Mouse (Mus musculus) frontal cortex, adult 2 months (tissue): ENCODE measurements around the gene Oaz2. TPM values are rescaled to one million over a fixed set of nuclear protein-coding genes. Genes with fewer than 3 reads are reported as not detected.
"Not testable (repeated sequence)": the region's sequence is repeated elsewhere in the genome, so short reads cannot be mapped to it uniquely, and the experiment has no call there.

ENCODE experiments used
- DNase-seq, 2 experiments: peaks; one replicate each; pipeline ENCODE4 v3.0.0; 2022; ENCODE audit warnings: low spot score in 1 of 2; ENCODE audit errors: extremely low spot score in 1 of 2
- polyA plus RNA-seq: library from polyadenylated mRNA; depleted of rRNA; stranded (reverse); fragments of >200 nt; gene quantifications from 2 replicates; pipeline ENCODE4 v1.2.3, GENCODE M21; 2012

Oaz2 gene
- polyA plus RNA-seq, 1 experiment, result 229 TPM

DNA sequence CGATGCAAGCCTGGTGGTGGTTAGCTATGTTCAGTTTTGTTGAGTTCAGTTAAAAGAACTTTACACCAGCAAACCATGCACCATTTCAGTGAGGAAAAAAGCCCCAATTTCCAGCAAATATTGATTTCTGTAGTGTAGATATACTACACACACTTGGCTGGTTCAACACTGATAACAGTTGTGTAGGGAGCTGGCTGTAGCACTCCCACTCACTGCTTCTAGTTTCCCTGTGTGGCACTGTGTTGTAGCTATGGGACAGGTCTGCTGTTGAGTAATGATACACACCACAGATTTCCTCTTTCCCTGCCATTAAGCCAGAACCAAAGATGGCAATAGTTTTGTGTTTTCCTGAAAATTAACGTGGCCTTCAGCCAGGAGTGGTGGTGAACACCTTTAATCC, 16.9 kb downstream of the Oaz2 start:
- no peak for DNase-seq

DNA sequence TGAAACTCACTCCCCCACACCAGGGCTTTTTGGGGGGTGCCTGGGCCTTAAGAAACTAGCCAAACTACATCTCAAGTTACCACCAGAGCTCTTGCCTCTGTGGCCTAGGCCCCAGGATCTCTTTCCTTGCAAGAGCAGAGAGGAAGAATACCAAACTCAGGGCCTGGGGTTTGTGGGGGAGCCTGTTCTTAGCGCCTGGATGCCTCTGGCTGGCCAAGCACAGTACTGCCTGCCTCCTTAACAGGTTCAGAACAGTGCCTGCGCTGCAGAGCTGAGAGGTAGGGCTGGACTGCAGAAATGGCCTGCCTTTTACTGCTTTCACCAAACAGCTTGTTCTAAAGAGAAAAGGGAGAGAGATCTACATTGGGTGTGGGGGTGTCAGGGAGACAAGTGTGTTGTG, 22.1 kb downstream of the Oaz2 start:
- DNase-seq, result not testable (repeated sequence)

DNA sequence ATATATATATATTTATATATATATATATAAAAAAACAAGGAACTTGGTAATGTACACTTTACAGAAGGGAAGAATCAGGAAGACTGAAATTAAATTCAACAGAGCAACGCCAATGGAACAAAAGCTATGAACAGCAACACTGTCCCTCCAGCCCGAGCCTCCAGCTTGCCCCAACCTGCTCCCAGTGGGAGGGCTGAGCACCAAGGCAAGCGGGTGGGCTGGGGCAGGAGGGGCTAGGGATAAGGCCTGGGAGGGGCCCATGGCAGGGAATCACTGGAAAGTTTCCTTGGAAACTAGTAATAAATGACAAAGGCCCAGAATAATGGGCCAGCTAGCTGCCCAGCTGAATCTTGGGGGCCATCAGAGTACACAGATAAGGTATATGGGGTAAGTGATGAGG, 24.7 kb downstream of the Oaz2 start:
- DNase-seq, result no peak

DNA sequence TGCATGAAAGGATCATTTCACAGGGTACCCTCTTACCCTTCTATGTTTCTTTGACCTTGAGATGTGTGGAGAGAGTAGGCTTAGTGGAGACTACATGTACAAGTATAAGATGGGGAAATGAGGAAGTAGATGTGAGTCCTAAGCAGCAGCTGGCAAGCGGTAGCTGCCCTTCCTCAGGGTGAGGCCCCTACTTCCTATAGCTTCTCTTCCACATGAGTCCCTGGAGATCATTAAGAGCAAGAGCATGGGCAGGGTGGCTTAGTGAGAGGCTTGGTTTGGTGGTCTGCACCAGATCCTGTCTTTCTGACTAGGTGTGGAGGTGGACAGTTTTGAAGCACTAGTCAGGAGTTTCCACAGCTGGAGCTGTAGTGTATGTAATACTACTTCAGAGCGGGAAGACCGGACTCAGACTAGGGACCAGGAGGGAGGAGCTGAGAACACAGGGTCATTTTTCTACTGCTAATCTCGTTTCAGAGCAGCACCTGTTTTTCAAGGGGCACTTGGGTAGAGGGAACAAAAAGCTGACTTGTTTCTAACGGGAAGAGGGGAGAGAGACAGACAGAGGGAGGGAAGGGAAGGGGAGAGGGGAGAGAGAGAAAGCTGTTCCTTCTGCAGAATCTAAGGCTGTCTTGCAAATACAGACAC, 25.3 kb downstream of the Oaz2 start:
- DNase-seq, result no peak

DNA sequence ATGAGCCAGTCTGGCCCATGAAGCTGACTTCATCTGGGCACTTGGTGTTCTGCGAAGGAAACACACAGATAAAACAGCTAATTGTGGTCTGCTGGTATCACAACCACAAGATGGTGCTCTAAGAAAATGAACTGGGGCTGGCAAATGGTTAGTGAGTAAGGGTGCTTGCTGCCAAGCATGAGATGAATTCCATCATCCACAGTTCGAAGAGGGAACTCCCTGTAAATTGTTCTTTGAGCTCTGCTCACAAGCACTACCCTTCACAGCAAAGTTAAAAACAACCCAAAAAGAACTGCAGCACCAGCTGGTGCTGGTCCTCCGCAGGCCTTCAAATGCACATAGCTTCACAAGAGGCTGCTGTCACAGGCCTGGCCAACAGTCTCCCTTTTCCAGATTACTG, 27.8 kb downstream of the Oaz2 start:
- peak; percentile 65 to 83 for DNase-seq

DNA sequence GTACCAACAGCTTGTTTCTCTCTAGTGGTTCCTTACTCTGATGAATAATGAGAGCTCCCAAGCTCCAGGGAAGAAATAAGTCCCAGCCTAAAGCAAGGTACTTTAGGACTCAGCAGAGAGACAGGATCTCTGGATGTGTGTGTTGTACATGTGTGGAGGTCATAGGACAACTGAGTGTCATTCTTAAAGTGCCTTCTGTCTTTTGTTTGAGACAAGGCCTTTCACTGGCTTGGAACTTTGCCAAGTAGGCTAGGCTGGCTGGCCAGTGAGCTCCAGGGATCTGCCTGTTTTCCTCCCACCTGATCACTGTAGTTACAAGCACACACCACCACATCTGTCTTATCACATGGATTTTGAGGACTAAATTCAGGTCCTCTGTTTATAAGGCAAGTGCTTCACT, 28.5 kb downstream of the Oaz2 start:
- no peak for DNase-seq

DNA sequence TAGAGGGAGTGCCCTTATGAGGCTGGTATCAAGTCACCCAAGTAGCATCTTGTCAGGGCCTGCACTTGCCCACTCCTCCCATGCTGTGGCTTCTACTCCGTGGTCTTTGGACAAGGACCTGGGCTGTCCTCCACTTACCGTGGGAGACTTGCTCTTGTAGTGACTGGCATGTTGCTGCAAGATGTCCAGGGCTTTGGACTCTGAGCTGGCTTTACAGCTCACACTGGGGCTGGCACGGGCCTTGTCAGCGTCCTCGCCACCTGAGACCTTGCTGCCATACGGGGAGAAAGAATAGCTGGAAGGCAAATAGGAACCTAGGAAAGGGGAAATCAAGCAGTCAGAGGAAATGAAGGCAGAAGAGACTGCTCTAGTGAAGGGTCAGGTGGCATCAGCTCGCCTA, 29.6 kb downstream of the Oaz2 start:
- no peak for DNase-seq

DNA sequence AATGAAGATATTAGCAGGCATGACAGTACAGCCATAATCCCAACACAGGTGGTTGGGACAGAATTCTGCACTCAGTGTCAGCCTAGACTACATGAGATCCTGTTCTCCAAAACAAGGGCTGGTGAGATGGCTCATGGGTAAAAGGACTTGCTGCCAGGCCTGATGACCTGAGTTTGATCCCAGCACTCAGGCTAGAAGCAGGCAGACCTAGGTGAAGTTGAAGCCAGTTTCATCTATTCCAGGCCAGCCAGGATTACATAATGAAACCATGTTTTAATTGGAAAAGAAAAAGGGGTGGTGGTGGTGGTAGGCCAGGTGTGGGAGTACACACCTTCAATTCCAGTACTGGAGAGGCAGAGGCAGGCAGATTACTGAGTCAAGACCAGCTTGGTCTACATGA, 30.2 kb downstream of the Oaz2 start:
- no peak for DNase-seq

DNA sequence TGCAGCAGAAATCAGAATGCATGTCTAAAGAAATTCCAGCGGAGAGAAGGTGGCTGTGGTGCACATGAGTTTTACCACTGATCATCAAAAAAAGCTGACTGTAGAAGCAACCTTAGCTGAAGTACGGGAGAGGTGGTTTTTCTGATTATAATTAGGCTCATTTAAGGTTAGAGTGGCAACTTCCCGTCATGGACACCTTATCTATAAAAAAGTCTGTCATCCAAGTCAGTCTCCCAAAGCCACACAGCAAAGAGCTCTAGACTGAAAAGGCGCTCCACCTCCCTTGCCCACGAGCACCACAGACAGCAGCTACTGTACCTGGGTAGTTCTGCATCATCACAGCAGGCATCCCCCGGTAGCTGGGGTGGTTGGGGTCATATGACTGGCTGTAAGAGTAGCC, 32.7 kb downstream of the Oaz2 start:
- no peak for DNase-seq

DNA sequence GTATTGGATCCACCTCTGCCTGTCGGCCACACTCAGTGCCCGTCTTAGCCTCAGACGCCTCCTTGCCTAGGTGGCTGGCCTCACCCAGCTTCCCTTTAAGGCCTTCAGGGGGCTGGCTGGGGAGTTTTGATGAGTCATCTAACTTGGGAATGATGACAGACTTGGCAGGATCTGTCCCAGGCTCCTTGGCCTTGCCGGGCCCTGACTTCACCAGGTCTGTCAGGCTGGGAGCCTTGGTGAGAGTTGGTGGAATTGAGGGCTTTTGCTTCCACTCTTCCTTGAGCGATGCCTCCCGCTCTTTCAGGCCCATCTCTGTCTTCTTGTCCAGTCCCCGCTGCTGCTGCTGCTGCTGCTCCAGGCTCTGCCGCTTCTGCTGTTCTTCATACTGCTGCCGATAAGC, 34.5 kb downstream of the Oaz2 start:
- DNase-seq, result no peak

DNA sequence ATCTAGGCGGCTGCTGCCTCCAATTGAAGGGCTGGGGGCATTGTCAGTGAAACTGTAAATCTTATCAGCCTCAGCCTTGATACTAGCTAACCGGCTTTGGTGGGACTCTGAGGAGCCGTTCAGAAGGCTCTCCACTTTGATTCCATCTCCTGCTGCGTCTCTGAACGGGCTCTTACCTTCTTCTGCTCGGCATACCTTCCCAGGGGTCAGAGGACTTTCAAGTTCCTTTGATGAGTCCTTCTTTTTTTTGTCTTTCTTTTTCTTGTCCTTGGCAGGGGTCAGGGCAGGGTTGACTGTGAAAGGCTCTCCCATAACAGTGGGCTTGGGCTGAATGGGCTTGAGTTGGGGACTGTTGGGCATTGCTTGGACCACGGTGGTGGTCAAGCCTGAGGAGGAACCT, 35.4 kb downstream of the Oaz2 start:
- DNase-seq, result no peak

DNA sequence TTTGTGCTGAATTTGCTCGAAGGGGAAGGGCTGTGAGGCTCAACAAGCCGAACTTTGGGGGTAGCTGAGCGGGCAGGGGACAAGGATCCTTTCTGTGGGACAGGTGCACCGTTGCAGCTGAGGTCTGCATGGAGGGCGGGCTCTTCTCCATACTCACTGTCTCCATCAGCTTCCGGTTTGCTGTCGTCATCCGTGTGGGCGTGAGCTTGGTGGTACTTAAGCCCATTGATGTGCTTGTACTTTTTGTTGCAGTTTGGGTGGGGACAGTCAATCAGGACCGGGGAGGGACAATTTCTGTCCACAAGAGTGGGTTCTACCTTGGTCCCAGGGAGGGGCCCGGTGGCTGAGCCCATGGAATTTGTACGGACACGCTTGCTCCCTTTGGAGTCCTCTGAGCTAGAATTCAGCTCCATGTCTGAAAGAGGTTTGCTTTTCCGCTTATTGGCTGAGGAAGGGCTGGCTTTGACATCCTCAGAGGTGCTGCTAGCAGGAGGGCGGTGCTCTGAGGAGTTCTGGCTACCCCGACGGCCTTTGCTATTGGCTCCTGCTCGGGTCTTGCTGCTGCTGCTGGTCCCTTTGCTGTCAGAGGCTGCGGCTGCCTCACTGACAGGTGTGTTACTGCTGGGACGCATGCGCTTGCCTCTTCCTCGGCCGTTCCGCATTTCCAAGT, 36.3 kb downstream of the Oaz2 start:
- DNase-seq, result no peak

DNA sequence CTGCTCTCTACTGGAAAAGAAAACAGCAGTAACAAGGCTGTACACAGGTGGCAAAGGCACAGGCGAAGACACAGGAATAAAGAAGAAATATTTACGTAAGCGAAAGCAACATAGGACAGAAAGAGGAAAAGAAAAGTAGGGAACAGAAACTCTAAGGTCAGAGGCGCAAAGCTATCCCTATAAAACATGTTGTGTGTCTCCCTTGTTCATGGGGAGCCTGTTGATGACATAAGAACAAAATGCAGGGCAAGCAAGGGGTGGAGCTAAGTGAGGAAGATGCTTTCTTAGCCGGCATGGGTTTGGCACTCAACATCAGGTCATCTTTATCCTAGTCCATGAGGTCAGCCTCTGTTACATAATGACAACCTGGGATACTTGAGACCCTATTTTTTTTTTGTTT, 50.4 kb downstream of the Oaz2 start:
- no peak for DNase-seq

DNA sequence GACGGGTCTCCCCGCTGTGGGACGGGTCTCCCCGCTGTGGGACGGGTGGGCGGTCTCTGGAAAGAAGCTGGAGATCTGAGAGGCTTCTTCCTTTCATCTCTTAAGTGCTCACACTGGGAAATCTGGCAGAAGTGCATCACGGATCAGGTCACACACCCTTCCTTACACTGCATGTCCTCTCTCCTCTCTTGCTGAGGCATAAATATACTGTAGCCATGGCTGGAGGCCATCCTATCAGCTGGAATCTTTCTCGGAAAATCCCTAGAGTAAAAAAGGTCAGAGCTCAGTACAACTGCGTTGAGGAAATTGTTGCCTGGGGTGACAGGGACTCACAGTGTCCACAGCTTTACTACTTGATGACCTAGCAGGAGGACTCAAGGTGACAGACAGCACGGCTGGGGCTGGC, 53.4 kb downstream of the Oaz2 start:
- DNase-seq, result no peak

DNA sequence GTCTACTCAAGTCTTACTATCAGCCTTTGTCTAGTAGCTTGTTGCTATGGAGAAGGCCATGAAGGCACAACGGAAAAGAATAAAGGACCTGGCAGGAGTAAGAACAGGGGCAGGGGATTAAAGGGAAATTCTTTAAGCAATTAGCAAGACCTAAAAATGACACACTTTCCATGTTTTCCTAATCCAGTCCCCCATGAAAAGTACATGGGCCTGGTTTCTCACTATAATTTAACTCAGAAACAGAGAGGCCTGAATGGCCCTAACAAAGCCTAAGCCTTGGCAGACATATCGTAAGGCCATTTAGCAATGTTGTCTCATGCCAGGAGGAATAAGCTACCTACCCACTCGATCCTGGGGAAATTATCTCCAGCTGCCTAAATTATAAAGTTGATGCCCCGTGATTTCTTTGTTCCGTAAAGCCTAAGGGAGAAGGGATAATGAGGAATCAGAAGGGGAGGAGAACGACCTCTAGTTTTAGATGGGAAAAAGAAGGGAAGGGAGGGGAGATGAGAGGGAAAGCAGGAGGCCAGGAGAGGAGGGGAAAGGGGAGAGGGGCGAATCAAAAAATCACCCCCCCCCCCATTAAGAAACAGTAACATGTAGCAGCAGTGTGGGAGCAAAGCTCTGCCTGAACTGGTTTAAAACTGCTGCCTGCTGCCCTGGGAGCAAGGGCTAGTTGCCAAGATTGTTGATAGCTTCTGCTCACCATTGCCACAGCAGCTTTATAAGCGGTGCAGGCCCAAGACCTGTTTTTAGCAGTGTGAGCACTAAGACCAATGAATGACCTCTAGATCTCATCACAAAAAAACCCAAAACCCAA, 56.9 kb downstream of the Oaz2 start:
- peak in 1 of 2 experiments; percentile 39 for DNase-seq

DNA sequence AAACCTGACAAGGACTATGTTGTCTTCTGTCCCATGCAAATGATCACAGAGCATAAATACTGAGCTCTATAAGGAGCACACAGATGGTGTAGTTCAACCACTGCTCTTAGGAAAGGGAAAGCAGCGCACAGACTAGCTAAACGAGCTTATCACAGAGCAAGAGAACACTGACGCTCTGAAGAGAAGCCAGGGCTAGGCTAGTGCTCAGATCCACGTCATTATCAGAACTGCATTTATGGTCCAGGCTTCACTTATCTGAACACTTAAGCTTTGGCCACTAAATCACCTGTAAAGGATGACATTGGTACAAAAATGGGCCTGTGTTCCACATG, 57.5 kb downstream of the Oaz2 start:
- DNase-seq, result peak in 1 of 2 experiments; percentile 15

DNA sequence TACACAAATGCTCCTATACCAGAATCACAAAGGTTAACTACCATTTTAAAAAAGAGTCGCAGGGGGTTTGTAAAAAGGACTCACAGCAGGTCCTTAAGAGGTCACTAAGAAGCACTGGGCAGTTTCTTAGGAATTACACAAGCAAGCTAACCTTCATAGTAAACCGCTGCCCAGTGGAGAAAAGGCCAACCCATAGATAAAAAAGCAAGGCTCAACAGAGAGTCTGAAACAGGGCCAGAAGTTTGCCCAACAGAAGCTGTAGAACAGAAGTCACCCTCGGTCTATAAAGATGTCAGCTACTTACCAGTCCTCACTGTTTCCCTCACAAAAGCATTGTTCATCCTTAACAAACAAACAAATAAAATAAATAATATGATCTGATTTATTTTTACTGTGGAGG, 58.6 kb downstream of the Oaz2 start:
- DNase-seq, result no peak

DNA sequence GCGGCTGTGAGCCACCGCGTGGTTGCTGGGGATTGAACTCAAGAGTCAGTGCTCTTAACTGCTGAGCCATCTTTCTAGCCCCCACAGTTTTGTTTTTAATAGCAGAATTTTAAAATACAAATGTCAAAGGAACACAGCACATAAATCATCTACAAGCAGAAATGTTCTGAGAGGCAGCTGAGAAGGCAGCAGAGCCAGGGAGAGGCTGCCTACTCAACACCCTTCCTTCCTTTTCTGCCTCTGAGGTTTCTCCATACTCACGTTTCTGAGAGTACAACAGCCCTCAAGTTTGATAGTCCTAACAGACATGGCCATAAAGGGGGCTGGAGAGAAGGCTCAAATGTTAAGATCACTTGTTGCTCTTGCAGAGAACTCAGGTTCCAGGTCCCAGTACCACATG, 59.7 kb downstream of the Oaz2 start:
- DNase-seq, result peak in 1 of 2 experiments; percentile 29

DNA sequence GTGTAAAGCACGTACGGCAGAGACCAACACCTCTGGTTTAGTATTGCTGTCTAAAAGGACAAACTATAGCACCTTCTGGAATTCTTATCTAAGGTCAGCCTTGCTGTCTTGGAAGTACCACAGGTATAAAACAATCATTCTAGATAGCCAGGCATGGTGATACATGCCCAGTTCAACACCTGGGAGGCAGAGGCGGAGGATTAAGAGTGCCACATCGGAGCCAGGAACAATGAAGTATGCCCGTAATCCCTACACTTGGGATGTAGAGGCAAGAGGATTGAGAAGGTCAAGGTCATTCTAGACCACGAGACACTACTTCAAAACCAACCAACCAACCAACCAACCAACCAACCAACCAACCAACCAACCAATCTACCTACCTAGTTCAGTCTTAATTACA, 60.8 kb downstream of the Oaz2 start:
- no peak for DNase-seq

DNA sequence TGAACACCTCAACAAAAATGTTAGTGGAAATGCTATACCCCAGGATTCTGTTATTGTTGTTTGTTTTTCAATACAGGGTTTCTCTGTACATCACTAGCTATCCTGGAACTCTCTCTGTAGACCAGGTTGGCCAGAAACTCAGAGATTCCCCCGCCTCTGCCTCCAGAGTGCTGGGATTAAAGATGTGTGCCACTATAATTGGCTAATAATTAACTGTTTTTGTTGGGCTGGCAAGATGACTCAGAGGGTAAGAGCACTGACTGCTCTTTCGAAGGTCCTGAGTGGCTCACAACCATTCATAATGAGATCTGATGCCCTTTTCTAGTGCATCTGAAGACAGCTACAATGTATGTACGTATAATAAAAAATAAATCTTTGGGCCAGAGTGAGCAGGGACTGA, 67.1 kb downstream of the Oaz2 start:
- no peak for DNase-seq
